ENCODE assay signal across 17 mouse cellular contexts in the genomic region with DNA sequence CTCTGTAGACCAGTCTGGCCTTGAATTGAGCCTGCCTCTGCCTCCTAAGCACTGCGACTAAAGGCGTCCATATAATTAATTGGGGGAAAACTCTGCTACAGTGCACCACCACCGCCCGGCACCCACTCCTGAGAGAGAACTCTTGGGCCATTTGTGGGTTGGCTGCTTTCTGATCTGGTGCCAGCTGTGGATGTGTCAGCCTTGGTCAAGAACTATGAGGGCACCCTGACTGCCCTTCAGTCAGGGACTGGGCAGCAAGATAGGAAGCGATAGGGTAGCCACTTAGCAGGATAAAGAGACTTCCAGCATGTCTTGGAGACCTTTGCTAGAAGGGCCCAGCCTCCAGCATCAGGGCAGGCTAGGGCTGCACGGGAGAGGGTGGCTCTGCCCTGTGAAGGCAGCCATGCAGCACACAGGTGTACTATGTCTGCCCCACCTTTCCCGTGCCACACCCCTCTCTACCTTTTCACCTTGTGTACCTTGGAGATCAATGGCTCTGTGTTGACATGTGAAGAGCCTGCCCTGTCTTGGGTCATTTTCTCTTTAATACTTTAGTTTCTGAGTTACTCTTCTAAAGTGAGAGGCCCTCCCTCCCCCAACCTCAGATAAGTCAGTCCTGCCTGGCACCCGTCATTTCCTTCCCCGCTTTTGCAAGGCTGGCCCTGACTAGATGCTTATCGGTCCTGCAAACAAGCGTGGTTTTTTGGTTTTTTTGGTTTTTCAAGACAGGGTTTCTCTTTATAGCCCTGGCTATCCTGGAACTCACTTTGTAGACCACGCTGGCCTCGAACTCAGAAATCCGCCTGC. TPM values are rescaled to one million over a fixed set of nuclear protein-coding genes. Genes with fewer than 3 reads are reported as not detected.
DNase-seq lines count a peak whose midpoint lies in the region; ATAC-seq lines count a peak whose summit lies in the region.
"Had no signal": no experiment of that assay in that cellular context is flagged by ENCODE, and none has a peak within 500 bp of the region (broad histone marks: within the 10 kb centered on the region; RNA-seq: fewer than 3 reads in every experiment).

No protein-coding gene starts in this region.

- H3K36me3 ChIP-seq in limb, embryonic 15.5 days, result peaks cover 71% of the 10 kb centered on the region
- H3K36me3 ChIP-seq in limb, embryonic 10.5 days, result peaks cover 82% of the 10 kb centered on the region
- H3K36me3 ChIP-seq in megakaryocyte, embryonic 14.5 days (replicated peaks; ENCODE audit: low read length), result peaks cover 87% of the 10 kb centered on the region

- no peak overlapping the region for H3K4me3 ChIP-seq in limb, embryonic 15.5 days
- no peak overlapping the region for H3K4me3 ChIP-seq in limb, embryonic 10.5 days
- peak overlapping the region; percentile 83 for H3K4me3 ChIP-seq in megakaryocyte, embryonic 14.5 days (replicated peaks)
- H3K4me3 ChIP-seq: embryonic facial prominence, embryonic 12.5 days; forebrain, embryonic 12.5 days; layer of hippocampus, adult 2 months; liver, embryonic 15.5 days had no signal

- H3K27ac ChIP-seq in limb, embryonic 15.5 days, result 0 out of 2 replicates have a peak overlapping the region, but pooled peaks have one; percentile 7
- H3K27ac ChIP-seq in limb, embryonic 10.5 days, result no peak overlapping the region
- H3K27ac ChIP-seq: embryonic facial prominence, embryonic 12.5 days; forebrain, embryonic 12.5 days; layer of hippocampus, adult 2 months; liver, embryonic 15.5 days had no signal

- intact Hi-C loops in heart, postnatal 14 days (cut with DNase I), result no loop called here

- WGBS in limb, embryonic 15.5 days, result 87% methylated on average over 14 of the region's 14 CpGs
- 92% methylated on average over 14 of the region's 14 CpGs for WGBS in limb, embryonic 10.5 days

- DNase-seq in limb, embryonic 10.5 days (ENCODE audit: low spot score), result no peak
- DNase-seq in CD4-positive, CD25-positive, alpha-beta regulatory T cell, adult 2 months (ENCODE audit: low read depth, low spot score), result peak; percentile 50
- DNase-seq in adrenal gland, postnatal 25 days, result peak; percentile 78
- no peak for DNase-seq in heart, postnatal 14 days
- no peak for DNase-seq in thymus, postnatal 4 days
- DNase-seq: cerebellum, postnatal 14 days; heart, adult 18-20 months; heart, postnatal 10 days; kidney, adult 11 months; thymus, postnatal 36 days had no signal

- H3K9me3 ChIP-seq in limb, embryonic 15.5 days, result no peaks in the 10 kb centered on the region
- H3K9me3 ChIP-seq in limb, embryonic 10.5 days (replicated peaks), result no peaks in the 10 kb centered on the region
- H3K9me3 ChIP-seq in megakaryocyte, embryonic 14.5 days, result peaks cover 16% of the 10 kb centered on the region
- H3K9me3 ChIP-seq: liver, embryonic 15.5 days had no signal

- H3K27me3 ChIP-seq in limb, embryonic 15.5 days, result no peaks in the 10 kb centered on the region
- H3K27me3 ChIP-seq in limb, embryonic 10.5 days (ENCODE audit: low read depth, poor library complexity, severe bottlenecking), result no peaks in the 10 kb centered on the region
- H3K27me3 ChIP-seq in megakaryocyte, embryonic 14.5 days (replicated peaks), result no peaks in the 10 kb centered on the region
- H3K27me3 ChIP-seq: embryonic facial prominence, embryonic 12.5 days; forebrain, embryonic 12.5 days; liver, embryonic 15.5 days had no signal

- no peak overlapping the region for H3K9ac ChIP-seq in limb, embryonic 15.5 days
- H3K9ac ChIP-seq: embryonic facial prominence, embryonic 12.5 days; forebrain, embryonic 12.5 days; liver, embryonic 15.5 days had no signal

- ATAC-seq in limb, embryonic 15.5 days (ENCODE audit: insufficient number of reproducible peaks, low FRiP score, low TSS enrichment, low read depth), result no peak
- ATAC-seq in monocyte, adult 5-6 weeks (replicated peaks; ENCODE audit: insufficient number of reproducible peaks, low FRiP score, low TSS enrichment, poor library complexity, severe bottlenecking), result no peak

- peaks cover 3% of the 10 kb centered on the region for H3K4me1 ChIP-seq in limb, embryonic 15.5 days
- peaks cover 4% of the 10 kb centered on the region; the same call in 1 of the 2 replicates for H3K4me1 ChIP-seq in limb, embryonic 10.5 days
- peaks cover 51% of the 10 kb centered on the region for H3K4me1 ChIP-seq in megakaryocyte, embryonic 14.5 days

- H3K4me2 ChIP-seq in limb, embryonic 15.5 days, result no peak overlapping the region
- H3K4me2 ChIP-seq: embryonic facial prominence, embryonic 12.5 days; forebrain, embryonic 12.5 days; liver, embryonic 15.5 days had no signal

RNA-seq across cellular contexts. Expression of a gene that starts 8.6 kb away (rescaled TPM):
- 37.3 and 41.0 TPM in 2 replicates for polyA plus RNA-seq in limb, embryonic 15.5 days (2015; fragmentation: Nextera tagmentation; extraction: Ambion mirVana)
- polyA plus RNA-seq in limb, embryonic 10.5 days (2016; fragmentation: Nextera tagmentation; extraction: Ambion mirVana), result 33.9 and 44.0 TPM in 2 replicates
- 35.9 and 53.3 TPM in 2 replicates for total RNA-seq in adrenal gland, postnatal 25 days (2021)
- polyA plus RNA-seq in megakaryocyte, embryonic 14.5 days (2012; ENCODE audit: insufficient read depth, low replicate concordance), result 373 and 691 TPM in 2 replicates
- 10 to 100 TPM; 20.7 to 21.7 TPM for total RNA-seq in heart, postnatal 14 days (2021)
- total RNA-seq in monocyte, adult 5-6 weeks (2017), result 29.4 to 38.3 TPM (median 34.3 TPM) in 3 replicates

RNA-seq across cellular contexts. Expression of a gene that starts 17.1 kb away (rescaled TPM):
- 333 and 348 TPM in 2 replicates for polyA plus RNA-seq in limb, embryonic 15.5 days (2015; fragmentation: Nextera tagmentation; extraction: Ambion mirVana)
- 428 and 436 TPM in 2 replicates for polyA plus RNA-seq in limb, embryonic 10.5 days (2016; fragmentation: Nextera tagmentation; extraction: Ambion mirVana)
- total RNA-seq in adrenal gland, postnatal 25 days (2021), result 452 and 458 TPM in 2 replicates
- 129 and 181 TPM in 2 replicates for polyA plus RNA-seq in megakaryocyte, embryonic 14.5 days (2012; ENCODE audit: insufficient read depth, low replicate concordance)
- 100 to 1,000 TPM; 916 to 936 TPM for total RNA-seq in heart, postnatal 14 days (2021)
- 122 to 131 TPM (median 125 TPM) in 3 replicates for total RNA-seq in monocyte, adult 5-6 weeks (2017)

RNA-seq across cellular contexts. Expression of a gene that starts 32.1 kb away (rescaled TPM):
- 958 and 1,066 TPM in 2 replicates for polyA plus RNA-seq in limb, embryonic 15.5 days (2015; fragmentation: Nextera tagmentation; extraction: Ambion mirVana)
- polyA plus RNA-seq in limb, embryonic 10.5 days (2016; fragmentation: Nextera tagmentation; extraction: Ambion mirVana), result 444 and 521 TPM in 2 replicates
- 10.7 and 11.1 TPM in 2 replicates for total RNA-seq in adrenal gland, postnatal 25 days (2021)
- polyA plus RNA-seq in megakaryocyte, embryonic 14.5 days (2012; ENCODE audit: insufficient read depth, low replicate concordance), result not detected in 2 replicates
- total RNA-seq in heart, postnatal 14 days (2021), result 10 to 100 TPM; 24.5 to 28.1 TPM
- total RNA-seq in monocyte, adult 5-6 weeks (2017), result not detected in 3 replicates

Comparison
In these comparisons a context has a peak if more than half of its experiments do, and no peak if none do; other contexts are left out.
1. DNase-seq: peak in CD4-positive, CD25-positive, alpha-beta regulatory T cell, adult 2 months (single experiment) and adrenal gland, postnatal 25 days (single experiment); none in limb, embryonic 10.5 days (single experiment), heart, postnatal 14 days (0 of 2) and thymus, postnatal 4 days (single experiment).
2. RNA of a gene that starts 32.1 kb away (total RNA-seq): 24.5 to 28.1 TPM in heart, postnatal 14 days and 10.7 to 11.1 TPM in adrenal gland, postnatal 25 days; not detected in monocyte, adult 5-6 weeks; every median in the first group is over 10 times any median in the second.